ENCODE assay signal across 8 mouse cellular contexts in the genomic region with DNA sequence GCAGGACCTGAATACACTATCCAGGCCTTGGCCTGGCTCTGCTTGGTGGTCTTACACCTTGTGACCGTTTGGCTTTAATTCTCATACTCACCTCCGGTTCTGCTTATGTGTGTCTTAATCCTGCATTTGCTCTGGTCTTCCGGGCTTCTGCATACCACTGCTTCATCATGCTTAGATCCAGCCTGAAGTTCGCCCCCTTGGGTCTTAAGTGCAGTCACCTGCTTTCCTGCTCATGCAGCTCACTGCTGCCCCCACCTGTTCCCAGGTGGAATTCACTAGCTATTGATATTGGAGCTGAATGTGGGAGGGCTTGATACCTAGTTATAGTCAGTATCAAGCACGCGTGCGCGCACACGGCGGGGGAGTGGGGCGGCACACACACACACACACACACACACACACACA. TPM values are rescaled to one million over a fixed set of nuclear protein-coding genes. Genes with fewer than 3 reads are reported as not detected.
DNase-seq lines count a peak whose midpoint lies in the region; ATAC-seq and TF ChIP-seq lines count a peak whose summit lies in the region.

No protein-coding gene starts in this region.

- 27% methylated on average over 11 of the region's 11 CpGs for WGBS in heart, embryonic 13.5 days
- 27% methylated on average over 11 of the region's 11 CpGs for WGBS in liver, embryonic 12.5 days (ENCODE audit: insufficient replicate concordance)
- 24% methylated on average over 11 of the region's 11 CpGs for WGBS in neural tube, embryonic 13.5 days

- no peak for ATAC-seq in heart, embryonic 13.5 days (ENCODE audit: extremely low read depth, insufficient number of reproducible peaks, low FRiP score, low TSS enrichment)
- ATAC-seq in liver, embryonic 12.5 days = peak; percentile 37; the same call in 1 of the 2 replicates
- peak; percentile 61 for ATAC-seq in neural tube, embryonic 13.5 days (ENCODE audit: low read depth)

- H3K27ac ChIP-seq in embryonic fibroblast, embryonic 13.5 days (ENCODE audit: insufficient read depth, low read length) = no peak overlapping the region
- H3K27ac ChIP-seq in heart, embryonic 13.5 days (replicated peaks) = no peak overlapping the region
- no peak overlapping the region for H3K27ac ChIP-seq in liver, embryonic 12.5 days
- no peak overlapping the region for H3K27ac ChIP-seq in neural tube, embryonic 13.5 days (replicated peaks)

- no peaks in the 10 kb centered on the region for H3K36me3 ChIP-seq in heart, embryonic 13.5 days
- no peaks in the 10 kb centered on the region for H3K36me3 ChIP-seq in liver, embryonic 12.5 days
- no peaks in the 10 kb centered on the region for H3K36me3 ChIP-seq in neural tube, embryonic 13.5 days

- no peak overlapping the region for H3K4me3 ChIP-seq in embryonic fibroblast, embryonic 13.5 days (ENCODE audit: insufficient read depth, low read length)
- H3K4me3 ChIP-seq in heart, embryonic 13.5 days = peak overlapping the region; percentile 11; the same call in 1 of the 2 replicates
- H3K4me3 ChIP-seq in liver, embryonic 12.5 days = no peak overlapping the region
- H3K4me3 ChIP-seq in neural tube, embryonic 13.5 days = no peak overlapping the region

- TF ChIP-seq CTCF in embryonic fibroblast, embryonic 13.5 days (IDR thresholded peaks at IDR 0.05; ENCODE audit: borderline replicate concordance, insufficient read depth, low read length) = peak; percentile 69; the same call in 1 of the 2 replicates

- no peaks in the 10 kb centered on the region for H3K9me3 ChIP-seq in heart, embryonic 13.5 days
- H3K9me3 ChIP-seq in liver, embryonic 12.5 days (replicated peaks) = no peaks in the 10 kb centered on the region
- no peaks in the 10 kb centered on the region for H3K9me3 ChIP-seq in neural tube, embryonic 13.5 days

- H3K9ac ChIP-seq in heart, embryonic 13.5 days = no peak overlapping the region
- H3K9ac ChIP-seq in liver, embryonic 12.5 days = no peak overlapping the region
- no peak overlapping the region for H3K9ac ChIP-seq in neural tube, embryonic 13.5 days

- peak overlapping the region; percentile 51 for H3K4me2 ChIP-seq in heart, embryonic 13.5 days
- H3K4me2 ChIP-seq in liver, embryonic 12.5 days = no peak overlapping the region
- H3K4me2 ChIP-seq in neural tube, embryonic 13.5 days = peak overlapping the region; percentile 21; the same call in 1 of the 2 replicates

- DNase-seq in B cell, adult 2 months = peak; percentile 62 to 67
- DNase-seq in adrenal gland, postnatal 4 days (ENCODE audit: low spot score in 2 of 2) = peak; percentile 12 to 36
- peak; percentile 57 to 87 for DNase-seq in kidney, postnatal 36 days
- peak; percentile 12 for DNase-seq in testis, postnatal 14 days (ENCODE audit: low spot score)

- 0 out of 2 replicates have a peak, but pooled peaks cover 4% of the 10 kb centered on the region for H3K27me3 ChIP-seq in heart, embryonic 13.5 days (replicated peaks)
- no peaks in the 10 kb centered on the region for H3K27me3 ChIP-seq in liver, embryonic 12.5 days (replicated peaks)
- no peaks in the 10 kb centered on the region for H3K27me3 ChIP-seq in neural tube, embryonic 13.5 days

- TF ChIP-seq POLR2A in embryonic fibroblast, embryonic 13.5 days (IDR thresholded peaks at IDR 0.05; ENCODE audit: low read depth, low read length) = no peak

- H3K4me1 ChIP-seq in embryonic fibroblast, embryonic 13.5 days (ENCODE audit: control insufficient read depth, insufficient read depth, low read length) = no peaks in the 10 kb centered on the region
- 0 out of 2 replicates have a peak, but pooled peaks cover 6% of the 10 kb centered on the region for H3K4me1 ChIP-seq in heart, embryonic 13.5 days
- H3K4me1 ChIP-seq in liver, embryonic 12.5 days = no peaks in the 10 kb centered on the region
- no peaks in the 10 kb centered on the region for H3K4me1 ChIP-seq in neural tube, embryonic 13.5 days (replicated peaks)

RNA-seq across cellular contexts. Expression of a gene that starts 13.9 kb away (rescaled TPM):
- 1 to 10 TPM; 1.9 to 2.4 TPM for total RNA-seq in adrenal gland, postnatal 4 days (2021)
- 0.67 TPM in 1 of 2 replicates, not detected in the other for polyA plus RNA-seq in embryonic fibroblast, embryonic 13.5 days (2011; ENCODE audit: insufficient read length, low read depth, missing spikeins)
- 0.79 and 1.0 TPM in 2 replicates for polyA plus RNA-seq in heart, embryonic 13.5 days (2015; fragmentation: Nextera tagmentation; extraction: Ambion mirVana)
- polyA plus RNA-seq in liver, embryonic 12.5 days (2016; fragmentation: Nextera tagmentation; extraction: Ambion mirVana) = 0.22 and 0.30 TPM in 2 replicates
- polyA plus RNA-seq in neural tube, embryonic 13.5 days (2015; fragmentation: Nextera tagmentation; extraction: Ambion mirVana) = 3.4 and 4.1 TPM in 2 replicates

RNA-seq across cellular contexts. Expression of a gene that starts 18.9 kb away (rescaled TPM):
- total RNA-seq in adrenal gland, postnatal 4 days (2021) = 10 to 100 TPM; 66.3 to 86.5 TPM
- polyA plus RNA-seq in embryonic fibroblast, embryonic 13.5 days (2011; ENCODE audit: insufficient read length, low read depth, missing spikeins) = 0.90 TPM in 1 of 2 replicates, not detected in the other
- polyA plus RNA-seq in heart, embryonic 13.5 days (2015; fragmentation: Nextera tagmentation; extraction: Ambion mirVana) = 15.8 and 16.0 TPM in 2 replicates
- polyA plus RNA-seq in liver, embryonic 12.5 days (2016; fragmentation: Nextera tagmentation; extraction: Ambion mirVana) = 1.2 TPM in 2 replicates
- polyA plus RNA-seq in neural tube, embryonic 13.5 days (2015; fragmentation: Nextera tagmentation; extraction: Ambion mirVana) = 1,998 and 2,137 TPM in 2 replicates

Comparison
In these comparisons a context has a peak if more than half of its experiments do, and no peak if none do; other contexts are left out.
1. DNase-seq: peak in every context shown above with its lines; median percentile 72 in kidney, postnatal 36 days; 64 in B cell, adult 2 months; 24 in adrenal gland, postnatal 4 days; 12 in testis, postnatal 14 days.
2. RNA of a gene that starts 18.9 kb away (polyA plus RNA-seq): 1,998 to 2,137 TPM in neural tube, embryonic 13.5 days; 15.8 to 16.0 TPM in heart, embryonic 13.5 days, 1.2 TPM in liver, embryonic 12.5 days and 0.90 TPM in embryonic fibroblast, embryonic 13.5 days; every median in the first group is over 100 times any median in the second.